Mouse (Mus musculus) small intestine, adult 2 months (tissue): ENCODE measurements at regions not wholly inside any gene's neighbourhood (a gene's known extent, or its start where the extent isn't known, plus 50 kb on each side); places are given as distances from the start of the nearest gene placed in this dataset.

Experiments used
- CTCF ChIP-seq: fragments of 200-500 bp; IDR thresholded peaks from 2 replicates; pipeline ENCODE4 v1.5.1; 2012; ENCODE audit warnings: low read depth, mild to moderate bottlenecking, control low read depth, inconsistent platforms, low read length, moderate library complexity, mixed read lengths; ENCODE audit not compliant: insufficient replicate concordance, insufficient read length; ENCODE audit errors: extremely low read depth
- POLR2A ChIP-seq: fragments of 200-500 bp; IDR thresholded peaks from 2 replicates; pipeline ENCODE4 v1.6.1; 2012; ENCODE audit warnings: low read depth, mild to moderate bottlenecking, control low read depth, inconsistent platforms, low read length, moderate library complexity

- no peak for TF ChIP-seq CTCF
- TF ChIP-seq POLR2A: no peak
Observed at GRCm38 (mm10) chr1:137786653-137787052, 388.9 kb downstream of the Ptprc start.
